Mouse (Mus musculus) heart, postnatal 10 days (tissue): ENCODE measurements around the gene Lrrc74a. TPM values are rescaled to one million over a fixed set of nuclear protein-coding genes. Genes with fewer than 3 reads are reported as not detected.
A peak's percentile ranks its signal among the peaks of the same experiment; 100 is the strongest.

ENCODE experiments used
- DNase-seq, 2 experiments: peaks; one replicate each; pipeline ENCODE4 v3.0.0; 2021
- intact Hi-C: fragments of 180-260 bp; cut with DNase I; formaldehyde crosslinking; loops from one replicate; pipeline ENCODE4 v1.15.1; 2025
- total RNA-seq, 2 experiments: library from RNA; stranded (reverse); gene quantifications; 2 replicates each; pipeline ENCODE4 v1.2.3; 2021

Gene Lrrc74a
- total RNA-seq, 2 experiments from 2014 or later, result not detected

- intact Hi-C loops, result loop anchor here (2.0 kb wide), 2 partner anchors 15 to 23 kb away; no protein-coding TSS in a partner anchor
- peak; percentile 98 to 99 for DNase-seq
Observed at GRCm38 (mm10) chr12:86801148-86802004, 67.2 kb downstream of the Lrrc74a start.

DNA sequence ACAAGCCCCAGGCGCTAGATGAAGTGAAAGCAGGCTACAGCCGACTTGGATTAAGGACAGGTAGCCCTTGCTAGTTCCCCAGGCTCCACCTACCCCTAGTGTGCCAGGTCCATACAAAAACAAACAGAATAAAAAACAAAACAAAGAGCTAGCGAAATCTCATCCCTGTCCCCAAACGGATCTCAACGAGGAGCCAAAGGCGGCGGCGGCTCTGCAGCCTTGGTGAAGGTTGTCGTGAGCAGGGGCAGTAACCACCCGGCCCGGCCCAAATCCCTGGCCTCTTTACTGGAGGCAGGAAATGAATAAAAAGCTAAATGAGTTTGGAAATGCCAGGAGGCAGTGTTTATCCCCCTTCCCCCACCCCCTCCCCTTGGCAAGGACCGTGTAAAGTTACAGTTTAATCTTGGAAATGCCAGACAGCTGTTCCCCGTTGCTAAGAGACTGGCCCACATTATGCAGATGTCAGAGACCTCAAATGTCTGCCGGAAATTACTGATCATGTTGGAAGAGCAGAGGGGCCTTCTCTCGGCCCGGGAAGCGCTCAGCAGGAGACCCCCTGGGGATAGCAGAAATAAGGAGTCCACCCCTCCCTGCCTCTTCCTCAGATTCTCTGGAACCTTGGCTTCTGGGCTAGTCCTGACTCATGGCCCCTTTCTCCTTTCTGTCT, 68.0 kb downstream of the Lrrc74a start:
- intact Hi-C loops, result no loop called here
- DNase-seq, result peak; percentile 75 to 80

DNA sequence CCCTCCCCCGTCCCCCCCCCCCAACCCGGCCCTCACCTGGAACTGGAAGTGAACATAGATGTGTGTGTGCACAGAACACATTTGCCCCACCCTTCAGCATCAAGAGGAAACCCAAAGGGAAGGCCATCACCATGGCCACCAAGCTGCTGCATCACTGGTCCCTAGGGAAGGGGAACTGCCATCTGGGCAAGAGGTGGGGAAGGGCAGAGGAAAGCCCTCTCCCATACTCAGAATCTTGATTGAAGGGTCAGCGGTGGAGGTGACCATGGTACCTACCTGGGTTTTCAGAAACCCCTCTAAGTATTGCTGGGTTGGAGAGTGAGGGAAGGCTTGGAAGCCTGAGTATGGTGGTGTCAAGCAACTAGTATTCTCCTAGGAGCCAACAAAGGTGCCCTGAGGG, 68.7 kb downstream of the Lrrc74a start:
- intact Hi-C loops, result no loop called here
- no peak for DNase-seq

DNA sequence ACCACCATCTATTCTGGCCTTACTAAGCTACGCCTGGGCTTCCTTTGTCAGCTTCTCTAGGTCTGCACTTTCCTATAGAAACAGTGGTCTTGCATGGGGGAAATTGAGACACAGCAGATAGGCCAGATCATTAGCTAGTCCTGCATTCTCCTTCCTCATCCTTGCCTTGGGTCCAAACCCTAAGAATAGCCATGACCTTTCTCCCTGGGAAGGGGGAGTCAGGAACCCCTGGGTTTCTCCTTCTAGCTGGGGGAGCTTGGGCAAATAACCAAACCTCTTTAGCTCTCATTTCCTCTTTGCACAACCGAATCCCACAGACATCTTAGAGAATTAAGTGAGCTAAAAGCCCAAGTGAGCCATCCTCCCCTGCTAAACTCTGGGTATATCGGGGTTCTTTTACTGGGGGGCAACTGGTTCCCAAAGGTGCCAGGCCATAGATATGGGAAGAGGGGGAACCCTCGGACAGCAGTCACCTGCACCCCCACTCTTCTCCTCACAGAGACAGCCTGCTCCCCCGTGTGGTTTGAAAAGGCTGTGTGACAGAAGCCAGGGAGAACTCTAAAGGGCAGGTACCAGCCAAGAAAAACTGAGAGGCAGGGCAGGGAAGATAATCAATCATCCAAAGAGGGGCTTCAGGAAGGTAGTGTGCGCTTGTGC, 69.6 kb downstream of the Lrrc74a start:
- peak; percentile 48 to 57 for DNase-seq
- intact Hi-C loops, result no loop called here

DNA sequence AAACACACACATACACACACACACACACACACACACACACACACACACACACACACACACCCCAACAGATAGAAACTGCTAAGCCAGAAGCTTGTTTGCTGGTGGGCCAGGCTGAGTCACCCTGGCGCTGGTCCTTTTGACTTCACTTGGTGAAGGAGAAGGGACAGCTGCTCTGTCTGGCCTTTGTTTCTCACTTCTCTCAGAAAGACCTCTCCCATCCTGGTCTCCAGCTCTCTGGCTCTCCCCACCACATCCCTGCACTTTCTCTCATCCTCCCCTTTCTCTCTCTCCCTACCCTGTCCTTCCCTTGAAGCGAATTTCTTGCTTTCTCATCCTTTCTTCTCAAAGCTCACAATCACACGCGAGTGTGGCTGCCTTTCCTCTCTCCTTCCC, 70.1 kb downstream of the Lrrc74a start:
- DNase-seq, result peak; percentile 79 to 80
- intact Hi-C loops, result no loop called here

DNA sequence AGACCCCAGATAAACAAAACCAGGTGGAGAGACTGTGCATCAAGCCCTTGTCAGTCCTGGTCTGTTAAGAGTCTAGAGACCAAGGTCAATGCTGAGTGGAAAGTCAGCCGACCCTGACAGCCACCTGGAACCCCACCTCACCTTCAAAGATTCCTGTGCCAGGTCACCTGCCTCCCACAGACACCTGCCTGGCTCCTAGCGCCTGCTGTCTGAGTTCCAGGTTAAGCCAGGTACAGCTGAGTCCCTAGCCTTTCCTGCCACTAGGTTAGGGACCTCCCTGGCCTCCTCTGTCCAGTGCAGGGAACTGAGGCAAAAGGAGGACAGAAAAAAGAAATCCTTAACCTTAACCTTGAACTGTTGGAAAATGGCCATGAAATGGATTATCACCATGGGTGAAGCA, 70.7 kb downstream of the Lrrc74a start:
- no peak for DNase-seq
- intact Hi-C loops, result no loop called here

- DNase-seq, result no peak
Observed at GRCm38 (mm10) chr12:86805315-86805714, 71.1 kb downstream of the Lrrc74a start.

GRCm38 (mm10) chr12:86806031-86806922, 72.1 kb downstream of the Lrrc74a start:
- no peak for DNase-seq
- intact Hi-C loops, result no loop called here

More at GRCm38 (mm10) chr12:86805315-86805714, 71.1 kb downstream of the Lrrc74a start:
- intact Hi-C loops, result no loop called here

DNA sequence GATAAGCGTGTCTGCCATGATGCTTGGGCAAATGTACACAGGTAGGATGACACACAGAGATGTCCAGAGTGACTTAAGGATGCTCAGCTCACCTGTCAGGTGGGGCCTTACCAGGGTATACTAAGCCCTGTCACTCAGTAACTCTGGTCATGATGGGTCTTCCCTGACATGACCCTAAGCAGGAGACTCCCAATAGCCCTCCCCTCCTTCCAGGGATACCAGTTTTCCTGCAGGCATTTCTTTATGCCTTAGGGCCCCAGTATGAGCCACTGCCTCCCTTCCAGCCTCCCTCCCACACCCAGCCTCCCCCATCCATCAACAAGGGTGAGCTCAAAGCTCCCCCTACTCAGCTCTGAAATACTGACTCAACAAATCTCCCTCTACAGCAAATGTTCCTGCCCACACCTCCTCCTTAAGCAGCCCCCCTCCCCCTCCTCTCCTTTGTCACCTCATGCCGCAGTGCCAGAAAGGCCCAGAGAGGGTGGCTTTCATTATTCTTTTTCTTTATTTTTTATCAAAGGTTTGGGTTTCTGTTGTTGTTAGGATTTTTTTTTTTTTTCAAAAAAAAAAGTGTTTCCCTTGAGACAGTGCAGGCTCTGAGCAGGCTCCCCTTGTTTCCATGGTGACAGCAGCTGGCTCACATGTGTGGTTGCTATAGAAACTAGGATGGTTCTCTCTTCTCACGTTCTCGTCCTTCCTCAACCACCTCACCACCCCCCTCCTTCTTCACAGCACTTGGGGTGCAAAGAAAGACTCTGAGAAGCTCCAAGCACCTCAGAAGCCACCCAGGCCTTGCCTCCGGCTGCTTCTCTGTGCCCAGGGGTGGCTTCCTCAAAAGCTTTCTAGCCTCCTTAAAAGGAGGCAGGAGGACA, 73.0 kb downstream of the Lrrc74a start:
- peak in 1 of 2 experiments; percentile 49 for DNase-seq
- intact Hi-C loops, result no loop called here

- DNase-seq, result no peak
- intact Hi-C loops, result no loop called here
Observed at GRCm38 (mm10) chr12:86807795-86808128, 73.6 kb downstream of the Lrrc74a start.

DNA sequence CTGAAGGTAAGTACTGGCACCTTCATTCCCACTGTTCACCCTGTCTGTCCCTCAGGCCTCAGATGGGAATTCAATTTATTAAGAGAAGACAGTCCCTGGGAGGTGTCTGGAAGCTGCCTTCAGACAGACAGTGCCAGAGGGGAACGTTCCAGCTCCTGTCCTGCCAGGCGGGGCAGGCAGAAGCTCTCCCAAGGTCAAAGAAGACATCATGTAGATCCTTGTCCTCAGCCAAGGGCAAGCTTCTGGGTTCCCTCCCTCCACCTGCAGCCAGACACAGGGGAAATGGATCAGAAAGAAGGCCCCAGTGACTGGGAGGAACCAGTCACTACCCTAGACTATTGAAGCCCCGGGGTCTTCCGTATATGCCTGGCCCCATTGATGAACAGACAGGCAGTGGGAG, 74.7 kb downstream of the Lrrc74a start:
- no peak for DNase-seq

DNA sequence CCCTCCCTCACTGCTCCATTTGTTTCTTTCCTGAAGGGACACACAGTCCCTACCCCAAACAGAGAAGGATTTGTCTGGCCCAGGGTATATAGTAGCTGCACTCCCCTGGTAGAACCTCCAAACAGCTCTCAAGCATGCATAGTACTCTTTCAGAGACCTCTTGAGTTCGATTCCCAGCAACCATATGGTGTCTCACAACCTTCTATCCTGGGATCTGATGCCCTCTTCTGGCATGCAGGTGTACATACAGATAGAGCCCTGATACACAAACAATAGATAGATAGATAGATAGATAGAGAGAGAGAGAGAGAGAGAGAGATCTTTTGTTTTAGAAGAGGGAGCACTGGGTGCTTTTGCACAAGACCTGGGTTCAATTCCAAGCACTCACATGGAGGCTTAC, 75.9 kb downstream of the Lrrc74a start:
- intact Hi-C loops, result no loop called here
- DNase-seq, result no peak

More for the DNA sequence above, 74.7 kb downstream of the Lrrc74a start:
- intact Hi-C loops, result no loop called here

DNA sequence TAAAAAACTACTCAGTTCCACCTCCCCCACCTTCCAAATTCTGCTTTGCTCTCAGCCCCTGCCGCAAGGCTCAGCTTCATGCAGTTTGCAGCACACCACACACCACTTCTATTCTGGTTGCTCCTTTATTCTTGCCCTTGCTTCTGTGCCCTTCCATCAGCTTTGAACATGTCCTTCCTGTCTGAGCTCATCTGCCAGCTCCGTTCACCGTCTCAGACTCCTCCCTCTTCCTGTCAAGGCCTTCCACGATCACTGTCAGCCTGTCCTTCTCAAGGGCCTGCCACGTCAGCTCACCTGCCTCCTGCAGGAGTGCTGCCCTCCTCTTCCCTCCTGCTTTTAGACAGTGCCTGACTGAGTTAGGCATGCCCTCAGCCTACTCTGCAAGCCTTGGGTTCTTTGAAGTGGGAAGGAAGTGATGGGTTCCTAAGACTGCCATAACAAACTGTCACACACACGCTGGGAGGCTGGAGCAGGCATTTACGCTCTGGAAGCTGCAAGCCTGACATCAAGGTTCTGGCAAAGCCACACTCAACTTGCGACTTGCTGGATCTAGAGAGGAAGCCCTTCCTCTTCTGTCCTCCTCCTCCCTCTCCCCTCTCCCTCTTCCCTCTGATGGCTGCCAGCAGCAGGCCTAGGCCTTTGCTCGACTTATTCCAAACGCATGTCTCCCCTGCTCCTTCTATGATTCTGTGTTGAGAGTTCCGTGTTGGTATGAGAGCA, 76.7 kb downstream of the Lrrc74a start:
- intact Hi-C loops, result no loop called here
- DNase-seq, result peak; percentile 49 to 50

- intact Hi-C loops, result no loop called here
- DNase-seq, result no peak
Observed at GRCm38 (mm10) chr12:86812782-86813181, 78.6 kb downstream of the Lrrc74a start.

Other genes starting within 250 kb of the Lrrc74a start
- 10 to 100 TPM; 50.7 to 55.2 TPM for gene Vash1, start 55.7 kb upstream of the Lrrc74a start, total RNA-seq
- gene Angel1, start 7.9 kb upstream of the Lrrc74a start, total RNA-seq, result 1 to 10 TPM; 4.8 to 5.6 TPM
- 10 to 100 TPM; 60.3 to 67.5 TPM for gene Irf2bpl, start 150.4 kb downstream of the Lrrc74a start, total RNA-seq
- gene Cipc, start 212.7 kb downstream of the Lrrc74a start, total RNA-seq, result 10 to 100 TPM; 36.5 to 45.1 TPM